Mouse (Mus musculus): ENCODE results near the gene B130006D01Rik. TPM values are rescaled to one million over a fixed set of nuclear protein-coding genes. Genes with fewer than 3 reads are reported as not detected.

The B130006D01Rik gene
- total RNA-seq (2023): 3.8 TPM

GRCm38 (mm10) chr11:95723287-95723686 lies at the start of gene B130006D01Rik:
TSS of gene B130006D01Rik (plus strand) at chr11:95723587.

GRCm38 (mm10) chr11:95712563-95713224 lies 10.7 kb upstream of the B130006D01Rik start, which contains the start of gene Zfp652:
TSS of gene Zfp652 (plus strand) at chr11:95712673.

Other genes with a start within 250 kb of the B130006D01Rik start
- gene Nxph3, start 209.0 kb upstream of the B130006D01Rik start, total RNA-seq (2023): not detected
- 0.47 TPM for gene Ngfr, start 135.9 kb upstream of the B130006D01Rik start, total RNA-seq (2023)
- gene Phb, start 56.6 kb upstream of the B130006D01Rik start, total RNA-seq (2023): 48.9 TPM
- gene Zfp652, start 10.9 kb upstream of the B130006D01Rik start, total RNA-seq (2023): 62.6 TPM
- 3.3 TPM for gene Phospho1, start 100.9 kb downstream of the B130006D01Rik start, total RNA-seq (2023)
- gene Gngt2, start 113.6 kb downstream of the B130006D01Rik start, total RNA-seq (2023): 19.1 TPM
- 29.2 TPM for gene Abi3, start 118.9 kb downstream of the B130006D01Rik start, total RNA-seq (2023)
- gene B4galnt2, start 191.3 kb downstream of the B130006D01Rik start, total RNA-seq (2023): not detected

Measured in CD4-positive naive resting alpha-beta T cell, adult 76 days (primary cell).